Mouse (Mus musculus): ENCODE data around the gene Hint2.

Hint2 gene

DNA sequence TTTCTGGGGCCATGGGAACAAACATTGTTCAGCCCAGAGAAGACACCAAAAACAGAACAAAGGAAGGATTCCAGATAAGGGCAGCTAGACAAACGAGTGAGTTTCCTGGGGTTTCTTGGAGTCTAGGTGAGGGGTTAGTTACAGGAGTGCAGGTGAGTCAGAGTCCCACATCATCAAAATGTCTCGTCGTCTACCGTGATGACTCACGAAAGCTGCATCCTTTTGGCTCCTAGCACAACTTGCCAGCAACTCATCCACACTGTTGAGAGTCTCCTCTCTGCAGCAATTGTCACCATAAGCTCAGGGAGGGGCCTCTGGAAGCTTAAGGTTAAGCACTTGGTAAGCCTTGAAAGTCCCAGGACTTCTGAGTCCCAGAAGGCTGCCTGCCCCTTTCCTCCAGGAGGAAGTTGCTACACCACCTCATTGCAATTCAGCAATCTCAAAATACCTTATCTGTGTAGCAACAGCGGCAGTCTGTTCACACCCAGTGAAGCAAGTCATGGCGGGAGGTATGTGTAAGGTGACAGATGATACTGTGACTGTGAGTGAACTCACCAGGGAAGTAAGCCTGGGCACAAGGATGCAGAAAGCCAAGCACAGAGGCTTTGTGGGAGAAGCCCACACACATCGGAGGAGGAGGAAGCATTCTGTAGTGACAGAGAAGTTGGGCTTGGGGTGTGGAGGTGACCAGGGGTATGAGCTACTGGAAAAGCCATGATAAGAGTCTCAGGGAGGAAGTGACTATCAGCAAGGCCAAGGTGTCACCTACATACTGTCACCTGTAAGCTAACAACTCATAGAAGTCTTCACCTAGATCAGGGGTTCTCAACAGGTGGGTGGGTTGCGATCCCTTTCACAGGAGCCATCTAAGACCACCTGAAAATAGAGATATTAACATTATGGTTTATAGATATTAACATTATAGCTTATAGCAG, 51.2 kb downstream of the Hint2 start:
- DNase-seq (ENCODE audit: low spot score): no peak

Measured in ovary, postnatal 36 days (tissue).